ENCODE assay signal across 12 mouse cellular contexts in genomic region chr6:4506791-4507190, GRCm38 (mm10). TPM values are rescaled to one million over a fixed set of nuclear protein-coding genes. Genes with fewer than 3 reads are reported as not detected.
DNase-seq lines count a peak whose midpoint lies in the region; ATAC-seq and TF ChIP-seq lines count a peak whose summit lies in the region.
"Had no signal": no experiment of that assay in that cellular context is flagged by ENCODE, and none has a peak within 500 bp of the region (broad histone marks: within the 10 kb centered on the region; RNA-seq: fewer than 3 reads in every experiment).

No protein-coding gene starts in this region.

- no peaks in the 10 kb centered on the region; a peak in 2 of 4 replicates for H3K4me1 ChIP-seq in heart, embryonic 14.5 days (ENCODE audit: control insufficient read depth in 2 of 2, insufficient read depth in 2 of 2, low read length in 2 of 2)
- 0 out of 2 replicates have a peak, but pooled peaks cover 5% of the 10 kb centered on the region for H3K4me1 ChIP-seq in intestine, embryonic 16.5 days (ENCODE audit: control insufficient read depth, insufficient read depth, low read length)
- H3K4me1 ChIP-seq in stomach, postnatal 0 days (replicated peaks; ENCODE audit: control insufficient read depth, insufficient read depth), result no peaks in the 10 kb centered on the region

- WGBS in heart, embryonic 14.5 days, result 71% methylated on average over 5 of the region's 5 CpGs
- WGBS in intestine, embryonic 16.5 days, result 62% methylated on average over 5 of the region's 5 CpGs
- WGBS in stomach, postnatal 0 days, result 47% methylated on average over 5 of the region's 5 CpGs

- H3K36me3 ChIP-seq in heart, embryonic 14.5 days (ENCODE audit: control insufficient read depth, insufficient read depth, low read length), result 0 out of 2 replicates have a peak, but pooled peaks cover 3% of the 10 kb centered on the region
- no peaks in the 10 kb centered on the region for H3K36me3 ChIP-seq in intestine, embryonic 16.5 days (ENCODE audit: control insufficient read depth, insufficient read depth, low read length)
- no peaks in the 10 kb centered on the region for H3K36me3 ChIP-seq in stomach, postnatal 0 days (ENCODE audit: control insufficient read depth, insufficient read depth, low read length)

- H3K27ac ChIP-seq in heart, embryonic 14.5 days (replicated peaks in 1 of 2; ENCODE audit: control insufficient read depth in 1 of 2, insufficient read depth in 1 of 2, low read depth in 2 of 2, low read length in 2 of 2), result 0 out of 4 replicates have a peak overlapping the region, but pooled peaks of 1 of the 2 experiments have one; percentile 39
- no peak overlapping the region for H3K27ac ChIP-seq in intestine, embryonic 16.5 days (ENCODE audit: low read length)
- peak overlapping the region; percentile 93 for H3K27ac ChIP-seq in stomach, postnatal 0 days (replicated peaks)
- H3K27ac ChIP-seq: macrophage had no signal

- no peak for TF ChIP-seq EP300 in stomach, postnatal 0 days (optimal IDR thresholded peaks at IDR 0.05)

- H3K9ac ChIP-seq in heart, embryonic 14.5 days (ENCODE audit: low read length), result peak overlapping the region; percentile 72
- H3K9ac ChIP-seq in intestine, embryonic 16.5 days (ENCODE audit: low read depth, low read length), result peak overlapping the region; percentile 69; the same call in 1 of the 2 replicates
- H3K9ac ChIP-seq in stomach, postnatal 0 days (ENCODE audit: low read length), result peak overlapping the region; percentile 57

- no peak for ATAC-seq in heart, embryonic 14.5 days (ENCODE audit: insufficient number of reproducible peaks, insufficient read depth, low FRiP score, low read depth)
- ATAC-seq in intestine, embryonic 16.5 days, result no peak
- no peak for ATAC-seq in stomach, postnatal 0 days (ENCODE audit: low FRiP score, low TSS enrichment)

- no peaks in the 10 kb centered on the region for H3K27me3 ChIP-seq in heart, embryonic 14.5 days (ENCODE audit: control insufficient read depth, insufficient read depth, low read length)
- 0 out of 2 replicates have a peak, but pooled peaks cover 4% of the 10 kb centered on the region for H3K27me3 ChIP-seq in intestine, embryonic 16.5 days (replicated peaks; ENCODE audit: control insufficient read depth, insufficient read depth, low read length)
- no peaks in the 10 kb centered on the region for H3K27me3 ChIP-seq in stomach, postnatal 0 days (ENCODE audit: control insufficient read depth, insufficient read depth, low read length)

- peak overlapping the region; percentile 49 to 62; a peak in 3 of 4 replicates for H3K4me3 ChIP-seq in heart, embryonic 14.5 days (ENCODE audit: control insufficient read depth in 1 of 2, insufficient read depth in 1 of 2, low read depth in 1 of 2, low read length in 2 of 2)
- peak overlapping the region; percentile 57 for H3K4me3 ChIP-seq in intestine, embryonic 16.5 days (ENCODE audit: low read length)
- H3K4me3 ChIP-seq in stomach, postnatal 0 days (ENCODE audit: low read depth, low read length), result peak overlapping the region; percentile 48

- peak overlapping the region; percentile 91 for H3K4me2 ChIP-seq in heart, embryonic 14.5 days (ENCODE audit: low read length)
- H3K4me2 ChIP-seq in intestine, embryonic 16.5 days (ENCODE audit: low read depth, low read length), result peak overlapping the region; percentile 61
- H3K4me2 ChIP-seq in stomach, postnatal 0 days (replicated peaks; ENCODE audit: low read depth), result peak overlapping the region; percentile 51

- H3K9me3 ChIP-seq in heart, embryonic 14.5 days (ENCODE audit: control insufficient read depth, low read length), result no peaks in the 10 kb centered on the region
- H3K9me3 ChIP-seq in intestine, embryonic 16.5 days (ENCODE audit: control insufficient read depth, low read length), result no peaks in the 10 kb centered on the region
- H3K9me3 ChIP-seq in stomach, postnatal 0 days (ENCODE audit: control insufficient read depth, low read length), result no peaks in the 10 kb centered on the region

- no peak for DNase-seq in heart, adult 9 months (ENCODE audit: low spot score in 2 of 2)
- peak; percentile 20 for DNase-seq in lung, postnatal 10 days
- no peak for DNase-seq in lung, postnatal 14 days
- DNase-seq in stomach, postnatal 0 days (ENCODE audit: low spot score), result no peak
- no peak for DNase-seq in spleen, postnatal 14 days (ENCODE audit: low spot score in 2 of 2)
- no peak for DNase-seq in layer of hippocampus, adult 18-20 months (ENCODE audit: low spot score in 2 of 2)
- DNase-seq: cerebellum, adult 11-12 months; layer of hippocampus, postnatal 36 days; thymus, postnatal 4 days had no signal

- no peak for TF ChIP-seq CTCF in stomach, postnatal 0 days (IDR thresholded peaks at IDR 0.05; ENCODE audit: low read depth)

RNA-seq across cellular contexts. Expression of gene Col1a2, which starts 2.2 kb away (rescaled TPM):
- 302 and 373 TPM in 2 replicates for polyA plus RNA-seq in heart, embryonic 14.5 days (2014; fragmentation: Nextera tagmentation; extraction: Ambion mirVana)
- polyA plus RNA-seq in intestine, embryonic 16.5 days (2015; fragmentation: Nextera tagmentation; extraction: Ambion mirVana), result 449 and 476 TPM in 2 replicates
- 488 and 504 TPM in 2 replicates for polyA plus RNA-seq in stomach, postnatal 0 days (2015; fragmentation: Nextera tagmentation; extraction: Ambion mirVana)
- 1 to 10 TPM; 6.1 to 7.1 TPM for total RNA-seq in layer of hippocampus, adult 18-20 months (2021)
